10 mouse cellular contexts compared by ENCODE assay signal in the genomic region with DNA sequence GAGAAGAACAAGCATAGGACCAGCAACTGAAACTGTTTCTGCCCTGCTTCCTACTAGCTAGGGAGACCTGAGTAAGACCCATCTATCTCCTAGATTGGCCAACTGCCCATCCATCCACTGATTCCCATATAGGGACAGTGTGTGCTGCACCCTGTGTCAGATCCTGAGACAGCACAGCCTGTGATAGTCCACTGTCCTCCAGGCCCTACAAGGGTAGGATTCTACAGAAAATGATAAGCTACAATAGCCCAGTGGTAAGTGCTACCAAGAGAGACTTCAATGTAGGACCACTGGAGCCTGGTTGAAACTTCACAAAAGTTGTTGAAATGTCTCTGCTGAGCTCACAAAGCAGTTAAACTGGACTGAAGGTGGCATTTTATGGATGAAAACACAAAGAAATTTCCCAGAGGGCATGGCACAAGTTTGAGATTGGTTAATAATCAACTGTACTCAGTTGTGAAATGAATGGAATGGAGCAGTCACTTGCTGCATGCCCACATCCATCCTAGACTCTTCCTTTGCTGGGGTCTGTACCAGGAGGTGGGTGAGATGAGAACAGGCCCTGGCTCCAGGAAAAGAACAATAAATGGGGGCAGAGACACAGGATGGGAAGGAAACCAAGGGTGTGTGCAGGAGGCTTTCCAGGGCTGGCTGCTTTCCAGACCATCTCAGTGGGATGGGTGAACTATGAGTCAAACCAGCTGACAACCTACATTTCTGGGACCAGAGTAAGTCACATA. TPM values are rescaled to one million over a fixed set of nuclear protein-coding genes. Genes with fewer than 3 reads are reported as not detected.
A peak's percentile ranks its signal among the peaks of the same experiment; 100 is the strongest.
DNase-seq lines count a peak whose midpoint lies in the region; ATAC-seq and TF ChIP-seq lines count a peak whose summit lies in the region.
"Had no signal": no experiment of that assay in that cellular context is flagged by ENCODE, and none has a peak within 500 bp of the region (broad histone marks: within the 10 kb centered on the region; RNA-seq: fewer than 3 reads in every experiment).

No protein-coding gene starts in this region.

- no peak for TF ChIP-seq CTCF in spleen, adult 2 months (IDR thresholded peaks at IDR 0.05; ENCODE audit: extremely low read depth, insufficient read depth, insufficient read length, insufficient replicate concordance)

- no peak overlapping the region for H3K9ac ChIP-seq in stomach, embryonic 15.5 days
- H3K9ac ChIP-seq: forebrain, embryonic 12.5 days; limb, embryonic 12.5 days had no signal

- H3K36me3 ChIP-seq in spleen, adult 2 months (ENCODE audit: control insufficient read depth, insufficient read depth, low read length), result peaks cover 7% of the 10 kb centered on the region
- H3K36me3 ChIP-seq in stomach, embryonic 15.5 days, result no peaks in the 10 kb centered on the region
- H3K36me3 ChIP-seq: forebrain, embryonic 12.5 days; limb, embryonic 12.5 days had no signal

- 0 out of 2 replicates have a peak overlapping the region, but pooled peaks have one; percentile 10 for H3K27ac ChIP-seq in spleen, adult 2 months (ENCODE audit: insufficient read depth, low read length)
- H3K27ac ChIP-seq in stomach, embryonic 15.5 days, result peak overlapping the region; percentile 55
- H3K27ac ChIP-seq: forebrain, embryonic 12.5 days; limb, embryonic 12.5 days had no signal

- TF ChIP-seq POLR2A in spleen, adult 2 months (IDR thresholded peaks at IDR 0.05; ENCODE audit: low read depth, low read length), result no peak

- H3K9me3 ChIP-seq in stomach, embryonic 15.5 days, result no peaks in the 10 kb centered on the region
- H3K9me3 ChIP-seq: forebrain, embryonic 12.5 days had no signal

- H3K4me1 ChIP-seq in spleen, adult 2 months (ENCODE audit: control insufficient read depth, insufficient read depth, insufficient read length), result peaks cover 47% of the 10 kb centered on the region
- H3K4me1 ChIP-seq in stomach, embryonic 15.5 days, result peaks cover 24% of the 10 kb centered on the region

- no peak overlapping the region for H3K4me3 ChIP-seq in spleen, adult 2 months (ENCODE audit: extremely low read depth, insufficient read depth, insufficient read length)
- H3K4me3 ChIP-seq in stomach, embryonic 15.5 days (replicated peaks), result no peak overlapping the region
- H3K4me3 ChIP-seq: forebrain, embryonic 12.5 days; limb, embryonic 12.5 days had no signal

- ATAC-seq in stomach, embryonic 15.5 days (ENCODE audit: insufficient read depth, low FRiP score, low read depth), result no peak

- peak; percentile 62 for DNase-seq in adrenal gland, postnatal 10 days
- no peak for DNase-seq in adrenal gland, postnatal 4 days (ENCODE audit: low spot score in 2 of 2)
- DNase-seq in spleen, adult 2 months (ENCODE audit: low read depth in 1 of 2, low spot score in 2 of 2), result no peak
- DNase-seq in spleen, adult 12 weeks (ENCODE audit: low spot score), result no peak
- peak; percentile 73 to 91 for DNase-seq in kidney, adult 8-10 months
- DNase-seq in cerebellum, postnatal 14 days, result no peak
- DNase-seq in layer of hippocampus, postnatal 25 days (ENCODE audit: extremely low spot score in 1 of 2, low spot score in 1 of 2), result no peak

- no peak overlapping the region for H3K4me2 ChIP-seq in stomach, embryonic 15.5 days
- H3K4me2 ChIP-seq: forebrain, embryonic 12.5 days; limb, embryonic 12.5 days had no signal

- H3K27me3 ChIP-seq in spleen, adult 2 months (ENCODE audit: control insufficient read depth, insufficient read depth, low read length), result no peaks in the 10 kb centered on the region
- H3K27me3 ChIP-seq in stomach, embryonic 15.5 days (replicated peaks), result no peaks in the 10 kb centered on the region
- H3K27me3 ChIP-seq: limb, embryonic 12.5 days had no signal

RNA-seq across cellular contexts. Expression of a gene that starts 15.4 kb away (rescaled TPM):
- total RNA-seq in adrenal gland, postnatal 10 days (2021), result 10 to 100 TPM in 1 of 2 experiments, 1 to 10 TPM in 1; 8.4 to 10.6 TPM
- total RNA-seq in adrenal gland, postnatal 4 days (2021), result 10 to 100 TPM; 10.7 to 10.8 TPM
- 31.0 and 32.2 TPM in 2 replicates for polyA plus RNA-seq in spleen, adult 2 months (2012; rRNA removed)
- polyA plus RNA-seq in stomach, embryonic 15.5 days (2015; fragmentation: Nextera tagmentation; extraction: Ambion mirVana), result 23.3 and 23.7 TPM in 2 replicates
- 1 to 10 TPM; 2.6 to 4.9 TPM for total RNA-seq in layer of hippocampus, postnatal 25 days (2021)

Comparison
In these comparisons a context has a peak if more than half of its experiments do, and no peak if none do; other contexts are left out.
1. DNase-seq: peak in adrenal gland, postnatal 10 days (single experiment) and kidney, adult 8-10 months (2 of 2); none in adrenal gland, postnatal 4 days (0 of 2), spleen, adult 2 months (0 of 2), spleen, adult 12 weeks (single experiment), cerebellum, postnatal 14 days (0 of 2) and layer of hippocampus, postnatal 25 days (0 of 2).